Mouse (Mus musculus) monocyte, adult 2 months (primary cell): ENCODE measurements around the gene Laptm4a.
A peak's percentile ranks its signal among the peaks of the same experiment; 100 is the strongest.

Experiments
- DNase-seq, 2 experiments: peaks; one replicate each; pipeline ENCODE4 v3.0.0; 2022; ENCODE audit warnings: low spot score in 2 of 2, low read depth in 1 of 2

Gene Laptm4a

GRCm38 (mm10) chr12:8921394-8922368 lies at the start of gene Laptm4a:
TSS of gene Laptm4a (plus strand) at chr12:8921664.
- DNase-seq, result peak; percentile 92 to 96

- no peak for DNase-seq
Measured at GRCm38 (mm10) chr12:8875583-8875982, 45.9 kb upstream of the Laptm4a start.

- DNase-seq, result no peak
Measured at GRCm38 (mm10) chr12:8876865-8877264, 44.6 kb upstream of the Laptm4a start.

- no peak for DNase-seq
Measured at GRCm38 (mm10) chr12:8877413-8877812, 44.1 kb upstream of the Laptm4a start.

GRCm38 (mm10) chr12:8878752-8879151 lies 42.7 kb upstream of the Laptm4a start:
- DNase-seq, result no peak

GRCm38 (mm10) chr12:8879389-8879788 lies 42.1 kb upstream of the Laptm4a start:
- no peak for DNase-seq

GRCm38 (mm10) chr12:8881736-8882135 lies 39.7 kb upstream of the Laptm4a start:
- DNase-seq, result no peak

GRCm38 (mm10) chr12:8882376-8882775 lies 39.1 kb upstream of the Laptm4a start:
- no peak for DNase-seq

GRCm38 (mm10) chr12:8884426-8885145 lies 36.9 kb upstream of the Laptm4a start:
- DNase-seq, result no peak

GRCm38 (mm10) chr12:8885146-8885543 lies 36.3 kb upstream of the Laptm4a start:
- no peak for DNase-seq

- no peak for DNase-seq
Measured at GRCm38 (mm10) chr12:8885950-8886349, 35.5 kb upstream of the Laptm4a start.

- no peak for DNase-seq
Measured at GRCm38 (mm10) chr12:8888445-8888844, 33.0 kb upstream of the Laptm4a start.

- DNase-seq, result peak; percentile 22 to 57
Measured at GRCm38 (mm10) chr12:8889117-8889665, 32.3 kb upstream of the Laptm4a start.

GRCm38 (mm10) chr12:8892876-8893532 lies 28.5 kb upstream of the Laptm4a start:
- no peak for DNase-seq

- no peak for DNase-seq
Measured at GRCm38 (mm10) chr12:8897140-8897539, 24.3 kb upstream of the Laptm4a start.

- DNase-seq, result no peak
Measured at GRCm38 (mm10) chr12:8898879-8899785, 22.3 kb upstream of the Laptm4a start.

GRCm38 (mm10) chr12:8900107-8900698 lies 21.3 kb upstream of the Laptm4a start:
- DNase-seq, result no peak

GRCm38 (mm10) chr12:8900919-8901663 lies 20.4 kb upstream of the Laptm4a start:
- DNase-seq, result peak in 1 of 2 experiments; percentile 43

- DNase-seq, result no peak
Measured at GRCm38 (mm10) chr12:8901934-8902333, 19.5 kb upstream of the Laptm4a start.
